Mouse (Mus musculus): Measurements from ENCODE around the gene Thegl.
"Not testable (repeated sequence)": the region's sequence is repeated elsewhere in the genome, so short reads cannot be mapped to it uniquely, and the experiment has no call there.

Gene Thegl
- long read RNA-seq, experiment 1: 0 reads
- long read RNA-seq, experiment 2: 0 reads

DNA sequence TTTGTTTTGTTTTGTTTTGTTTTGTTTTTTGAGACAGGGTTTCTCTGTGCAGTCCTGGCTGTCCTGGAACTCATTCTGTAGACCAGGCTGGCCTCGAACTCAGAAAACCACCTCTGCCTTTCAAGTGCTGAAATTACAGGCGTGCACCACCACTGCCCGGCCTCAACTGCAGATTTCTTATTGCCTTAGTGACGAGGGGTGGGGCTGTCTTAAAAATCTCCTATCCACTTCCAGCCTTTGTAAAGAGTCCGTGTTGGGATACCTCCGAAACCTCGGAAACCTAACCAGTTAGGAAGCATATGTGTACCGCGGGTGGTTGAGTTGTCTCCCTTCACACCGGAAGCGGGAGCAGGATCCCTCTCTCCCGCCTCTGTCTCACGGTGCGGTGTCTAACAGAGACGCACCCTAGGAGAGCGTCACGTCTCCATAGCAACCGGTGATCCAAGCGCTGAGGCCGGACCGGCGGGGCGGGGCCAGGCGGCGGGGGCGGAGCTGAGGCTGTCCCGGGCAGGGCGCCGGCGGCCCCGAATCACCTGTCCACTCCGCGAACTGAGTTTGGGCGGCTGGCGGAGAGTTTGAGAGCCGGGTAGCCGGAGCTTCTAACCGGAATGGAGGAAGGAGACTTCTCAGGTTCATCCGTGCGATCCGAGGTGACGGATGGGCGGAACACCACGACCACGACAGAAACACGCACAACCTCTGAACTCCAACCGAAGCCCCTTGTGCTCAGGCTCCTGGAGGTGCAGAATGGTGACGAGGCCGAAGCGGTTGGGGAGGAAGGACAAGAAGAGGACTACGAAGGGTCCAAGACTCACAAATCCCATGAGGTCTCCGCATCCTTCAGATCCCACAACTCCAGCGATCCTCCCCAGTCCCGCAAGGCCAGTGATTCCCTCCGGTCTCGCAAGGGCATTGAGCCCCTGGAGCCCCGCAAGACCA, at the start of gene Thegl:
TSS of gene Thegl (plus strand) at position 480 of the 939 bp plus-strand sequence.
- intact Hi-C loops (cut with DNase I): no loop called here

DNA sequence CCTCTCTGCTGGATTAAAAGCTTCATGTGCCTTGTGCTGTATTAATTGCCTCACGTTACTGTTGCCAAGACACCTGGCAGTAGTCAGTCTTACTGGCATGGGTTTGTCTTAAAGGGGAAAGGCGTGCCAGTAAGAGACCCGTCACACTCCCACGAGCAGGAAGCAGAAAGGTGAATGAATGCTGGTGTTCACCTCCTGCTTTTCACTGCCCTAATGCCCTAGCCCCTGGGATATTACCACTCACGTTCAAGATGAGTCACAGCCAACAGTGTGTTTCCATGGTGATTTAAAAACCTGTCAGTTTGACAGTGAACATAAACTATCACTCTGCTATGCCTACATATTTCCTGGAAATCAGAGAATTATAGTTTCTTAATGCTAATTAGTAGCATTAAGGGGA, 46.6 kb upstream of the Thegl start:
- intact Hi-C loops (cut with DNase I): loop anchor here (5.0 kb wide), 1 partner anchor 62 kb away; the partner anchor contains the start of gene Aasdh

DNA sequence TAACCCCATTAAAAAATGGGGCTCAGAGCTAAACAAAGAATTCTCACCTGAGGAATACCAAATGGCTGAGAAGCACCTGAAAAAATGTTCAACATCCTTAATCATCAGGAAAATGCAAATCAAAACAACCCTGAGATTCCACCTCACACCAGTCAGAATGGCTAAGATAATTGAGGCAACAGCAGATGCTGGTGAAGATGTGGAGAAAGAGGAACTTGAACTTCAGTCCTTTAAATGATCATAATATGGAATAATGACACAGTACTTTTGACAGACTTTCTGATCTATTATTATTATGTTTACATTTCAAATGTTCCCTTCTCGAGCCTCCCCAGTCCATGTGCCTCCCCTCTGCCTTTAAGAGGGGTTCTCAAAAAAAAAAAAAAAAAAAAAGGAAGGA, 44.7 kb upstream of the Thegl start:
- intact Hi-C loops (cut with DNase I): not testable (repeated sequence)

DNA sequence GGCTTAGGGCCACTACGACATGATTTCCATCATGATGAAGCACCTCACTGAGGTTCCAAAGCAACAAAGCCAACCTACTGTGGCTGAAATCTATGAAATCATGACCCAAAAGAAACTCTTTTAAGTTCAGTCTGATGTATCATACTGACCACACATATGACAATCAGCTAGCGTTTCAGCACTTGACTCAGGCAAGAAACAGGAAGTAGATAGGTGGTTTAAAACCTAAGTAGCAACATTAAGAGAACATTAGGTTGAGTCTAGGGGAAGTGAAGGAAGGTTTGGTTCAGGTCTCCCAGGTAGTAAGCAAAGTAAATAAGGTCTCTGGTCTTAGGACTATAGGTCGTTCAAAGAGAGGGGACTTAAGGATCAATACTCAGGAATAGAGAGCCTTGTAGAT, 42.3 kb upstream of the Thegl start:
- intact Hi-C loops (cut with DNase I): no loop called here

DNA sequence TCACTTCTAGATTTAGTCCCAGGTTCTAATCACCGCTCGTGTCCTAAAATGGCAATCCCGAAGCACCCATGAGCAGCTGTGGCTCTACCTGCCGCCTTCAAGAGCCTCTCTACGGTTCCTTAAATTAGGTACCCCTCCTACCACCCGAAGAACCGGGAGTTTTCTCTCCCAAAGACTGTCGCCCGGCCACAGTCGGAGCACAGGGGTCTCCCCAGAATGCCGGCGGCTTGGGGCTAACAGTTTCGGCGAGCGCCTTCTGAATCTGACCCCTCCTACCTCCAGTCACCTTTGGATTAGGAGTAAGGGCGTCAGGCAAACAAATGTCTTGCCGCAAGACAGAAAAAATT, 41.6 kb upstream of the Thegl start:
- intact Hi-C loops (cut with DNase I): loop anchor here (2.0 kb wide), 1 partner anchor 19 kb away; no protein-coding TSS in a partner anchor

DNA sequence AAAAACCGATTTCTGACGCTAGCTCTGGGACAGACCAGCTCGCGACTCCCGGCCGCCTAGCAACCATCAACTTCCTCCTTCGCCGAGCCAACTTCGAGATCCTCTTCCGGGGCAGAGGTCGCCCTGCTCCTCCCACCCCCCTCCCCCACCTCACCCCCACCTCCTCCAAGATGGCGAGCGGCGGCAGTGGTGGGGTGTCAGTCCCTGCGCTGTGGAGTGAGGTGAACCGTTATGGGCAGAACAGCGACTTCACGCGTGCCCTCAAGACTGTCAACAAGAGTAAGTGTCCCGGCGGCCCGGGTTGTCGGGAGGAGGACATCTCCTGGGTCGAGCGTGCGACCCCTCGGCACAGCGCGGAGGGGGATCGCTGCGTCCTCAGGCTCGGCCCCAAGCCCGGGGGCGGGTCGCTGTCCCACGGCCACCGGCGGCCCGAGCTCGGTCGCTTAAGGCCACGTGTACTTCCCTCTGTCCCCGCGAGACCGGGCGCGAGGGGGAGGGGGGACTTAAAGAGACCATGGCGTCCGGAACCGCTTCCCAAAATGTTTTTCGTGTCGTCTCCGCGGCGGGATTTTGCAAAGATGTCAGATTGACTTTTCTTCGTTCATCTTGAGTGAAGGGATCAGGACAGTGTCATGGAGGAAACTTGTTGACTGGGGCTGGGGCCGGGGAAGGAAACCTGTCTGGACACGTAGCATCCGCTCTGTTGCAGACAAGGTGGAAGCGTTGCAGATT, 41.1 kb upstream of the Thegl start, which contains the start of gene Srp72:
TSS of gene Srp72 (plus strand) at position 130 of the 732 bp plus-strand sequence.
- intact Hi-C loops (cut with DNase I): loop anchor here (2.0 kb wide), 1 partner anchor 20 kb away; no protein-coding TSS in a partner anchor

DNA sequence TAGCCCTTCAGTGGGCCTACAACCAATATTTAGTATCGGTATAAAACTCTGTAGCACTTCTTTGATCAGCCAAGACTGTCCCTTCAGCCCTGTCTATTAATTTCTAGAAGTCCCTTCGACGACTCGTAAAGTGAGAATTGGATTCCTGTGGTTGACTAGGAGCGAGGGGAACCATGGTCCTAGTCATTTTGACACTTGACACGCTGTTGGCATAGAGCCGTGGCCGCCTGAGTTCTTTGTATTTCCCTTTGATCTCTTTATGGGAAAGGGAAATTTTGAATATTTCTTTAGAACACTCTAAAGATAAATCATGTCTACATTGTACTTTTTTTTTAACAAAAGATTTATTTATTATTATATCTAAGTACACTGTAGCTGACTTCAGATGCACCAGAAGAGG, 40.1 kb upstream of the Thegl start:
- intact Hi-C loops (cut with DNase I): loop anchor here (2.0 kb wide), 1 partner anchor 21 kb away; no protein-coding TSS in a partner anchor

DNA sequence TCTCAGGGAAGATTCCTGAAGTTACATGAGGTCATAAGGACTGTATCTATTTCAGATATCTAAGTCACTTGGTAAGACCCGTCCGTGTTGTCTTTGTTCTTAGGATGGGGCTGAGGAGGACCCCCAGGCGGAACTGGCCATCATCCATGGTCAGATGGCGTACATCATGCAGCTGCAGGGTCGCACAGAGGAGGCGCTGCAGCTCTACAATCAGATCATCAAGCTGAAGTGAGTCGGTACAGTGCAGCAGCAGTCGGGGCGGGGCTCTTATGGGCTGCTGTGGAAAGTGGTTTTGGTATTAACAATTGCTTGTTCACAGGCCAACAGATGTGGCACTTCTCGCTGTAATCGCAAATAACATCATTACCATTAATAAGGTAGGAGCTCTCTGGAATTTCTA, 31.8 kb upstream of the Thegl start:
- intact Hi-C loops (cut with DNase I): no loop called here

DNA sequence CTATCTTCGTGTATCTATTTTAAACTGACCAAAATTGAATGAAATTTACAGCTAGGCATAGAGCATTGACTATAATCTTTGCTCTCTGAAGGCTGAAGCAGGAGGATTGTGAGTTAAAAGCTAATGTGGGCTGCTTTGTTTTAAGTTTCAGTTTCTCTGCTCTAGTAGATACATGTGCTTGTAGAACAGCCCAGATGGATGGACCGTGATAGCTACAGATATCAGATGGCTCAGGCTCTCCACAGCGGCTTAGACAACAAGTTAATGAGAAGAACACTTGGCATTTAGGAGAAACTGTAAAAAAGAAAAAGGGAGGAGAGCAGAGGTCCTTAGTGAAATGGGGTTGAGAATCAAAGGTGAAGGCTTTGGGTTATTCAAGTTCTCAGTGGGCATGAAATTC, 25.0 kb upstream of the Thegl start:
- intact Hi-C loops (cut with DNase I): loop anchor here (10.0 kb wide), 1 partner anchor 344 kb away; no protein-coding TSS in a partner anchor

DNA sequence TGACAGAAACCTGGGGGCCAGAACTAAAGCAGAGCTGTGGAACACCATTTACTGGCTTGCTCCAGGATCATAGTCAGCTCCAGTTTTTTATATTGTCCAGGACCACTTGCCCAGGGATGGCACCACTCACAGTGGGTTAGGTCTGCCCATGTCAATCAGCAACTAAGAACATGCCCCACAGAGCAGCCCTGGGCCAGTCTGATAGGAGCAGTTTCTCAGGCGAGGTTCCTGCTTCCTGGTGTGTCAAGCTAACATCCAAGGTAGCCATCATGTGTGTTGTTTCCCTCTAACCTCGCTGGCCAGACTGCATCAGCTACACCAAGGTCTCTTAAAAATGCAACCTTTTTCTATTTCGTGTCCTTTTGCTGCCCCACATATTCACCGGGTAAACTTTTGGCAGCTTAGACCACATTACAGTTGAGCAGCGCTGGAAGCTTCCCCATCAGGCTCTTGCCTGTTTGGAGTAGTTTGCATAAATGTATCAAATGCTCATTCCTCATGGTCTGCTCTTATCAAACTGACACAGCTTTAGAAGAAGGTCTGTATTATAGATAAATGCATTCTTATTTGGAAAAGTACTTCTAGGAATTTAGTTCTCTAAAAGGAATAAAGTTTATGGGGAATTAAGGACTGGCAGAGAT, 22.5 kb upstream of the Thegl start:
- intact Hi-C loops (cut with DNase I): loop anchor here (10.0 kb wide), 1 partner anchor 342 kb away; no protein-coding TSS in a partner anchor

DNA sequence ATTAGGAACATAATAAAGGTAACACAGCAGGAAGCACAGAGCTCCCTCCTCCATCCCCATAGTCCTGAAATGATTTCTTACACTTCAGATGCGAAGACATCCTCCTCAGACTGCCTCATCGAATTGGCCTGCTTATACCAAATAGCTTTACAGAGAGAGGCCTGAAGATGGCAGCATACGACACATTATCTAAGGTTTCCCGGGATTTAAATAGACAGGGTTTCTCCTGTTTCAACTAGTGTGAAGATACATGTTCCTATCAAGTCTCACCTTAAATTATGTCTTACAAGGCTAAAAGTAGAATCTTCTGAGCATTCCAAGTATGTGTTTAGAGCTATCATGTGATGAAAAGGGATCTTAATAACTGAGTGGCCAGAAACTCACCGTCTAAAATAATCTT, 17.4 kb upstream of the Thegl start:
- intact Hi-C loops (cut with DNase I): loop anchor here (10.0 kb wide), 1 partner anchor 336 kb away; no protein-coding TSS in a partner anchor

DNA sequence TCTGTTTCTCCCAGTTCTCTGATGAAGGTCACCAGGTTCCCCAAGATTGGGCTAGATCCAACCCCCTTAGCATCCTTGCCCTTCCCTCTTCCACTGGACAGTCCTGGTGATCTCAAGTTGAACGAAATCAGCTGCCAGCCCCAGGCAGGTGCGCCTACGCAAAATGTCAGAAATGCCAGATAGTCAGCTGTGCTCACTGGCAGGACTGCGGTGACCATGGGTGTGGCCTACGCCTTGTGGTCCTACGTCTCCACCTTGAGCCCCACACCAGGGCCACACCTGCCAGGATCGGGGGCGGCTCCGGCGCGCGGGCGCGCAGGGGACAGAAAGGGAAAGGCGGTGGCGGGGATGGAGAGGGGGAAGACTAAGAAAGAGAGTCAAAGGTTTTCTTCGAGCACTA, 14.6 kb upstream of the Thegl start:
- intact Hi-C loops (cut with DNase I): no loop called here

DNA sequence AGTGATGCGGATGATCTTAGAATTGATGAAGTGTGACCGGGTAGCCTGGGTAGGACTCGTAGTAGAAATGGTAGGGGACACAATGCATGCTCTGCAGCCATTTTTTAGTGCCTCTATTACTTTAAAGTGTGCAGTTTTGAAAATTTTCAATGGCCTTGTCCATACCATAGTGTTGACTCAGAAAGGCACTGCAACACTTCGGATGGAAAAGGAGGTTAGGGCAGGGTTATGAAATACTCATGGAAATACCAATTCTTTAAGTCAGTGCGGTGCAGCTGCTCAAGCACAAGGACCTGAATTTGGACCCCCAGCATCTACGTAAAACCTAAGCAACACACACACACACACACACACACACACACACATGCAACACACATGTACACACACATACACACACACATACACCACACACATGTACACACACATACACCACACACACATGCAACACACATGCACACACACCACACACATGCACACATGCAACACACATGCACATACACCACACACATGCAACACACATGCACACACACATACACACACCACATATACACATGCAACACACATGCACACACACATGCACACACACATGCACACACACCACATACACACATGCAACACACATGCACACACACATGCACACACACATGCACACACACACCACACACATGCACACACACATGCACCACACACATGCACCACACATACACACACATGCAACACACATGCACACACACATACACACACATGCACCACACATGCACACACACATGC, 11.6 kb upstream of the Thegl start, which contains the start of gene Arl9:
TSS of gene Arl9 (plus strand) at position 5 of the 771 bp plus-strand sequence.
- intact Hi-C loops (cut with DNase I): no loop called here

DNA sequence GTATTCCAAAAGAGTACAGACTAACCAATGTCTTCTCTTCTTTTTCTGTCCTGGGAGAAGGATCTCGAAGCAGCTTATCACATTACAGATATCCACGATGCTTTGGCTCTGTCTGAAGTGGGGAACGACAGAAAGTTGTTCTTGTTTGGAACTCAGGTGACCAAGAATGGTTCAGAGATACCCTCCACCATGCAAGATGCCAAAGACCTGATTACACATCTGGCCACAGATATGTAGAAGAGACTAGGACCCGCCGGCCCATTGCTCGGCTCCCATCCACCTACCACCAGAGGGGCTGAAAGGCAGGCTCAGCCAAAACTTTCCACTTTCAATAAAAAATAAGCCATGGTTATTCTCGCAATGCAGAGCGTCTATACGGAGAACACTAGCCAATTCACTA, 5.5 kb upstream of the Thegl start:
- intact Hi-C loops (cut with DNase I): no loop called here

DNA sequence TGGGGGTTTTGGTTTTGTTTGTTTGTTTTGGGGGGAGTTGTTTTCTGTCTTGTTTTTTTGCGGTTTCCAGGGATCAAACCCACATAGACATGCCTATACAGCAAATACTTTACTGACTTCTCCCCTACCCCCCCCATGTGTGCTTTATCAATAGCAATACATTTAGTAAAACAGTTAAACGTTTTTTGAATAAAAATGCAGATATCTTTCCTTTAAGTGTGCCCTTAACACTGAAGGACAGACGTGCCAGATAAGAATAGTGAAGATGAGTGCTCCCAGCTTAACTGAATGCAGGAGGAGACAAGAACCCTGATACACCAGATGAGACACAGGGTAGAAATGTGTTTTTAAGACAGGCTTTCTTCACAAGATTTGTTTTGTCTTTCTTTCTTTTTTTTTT, 4.7 kb upstream of the Thegl start:
- intact Hi-C loops (cut with DNase I): no loop called here

DNA sequence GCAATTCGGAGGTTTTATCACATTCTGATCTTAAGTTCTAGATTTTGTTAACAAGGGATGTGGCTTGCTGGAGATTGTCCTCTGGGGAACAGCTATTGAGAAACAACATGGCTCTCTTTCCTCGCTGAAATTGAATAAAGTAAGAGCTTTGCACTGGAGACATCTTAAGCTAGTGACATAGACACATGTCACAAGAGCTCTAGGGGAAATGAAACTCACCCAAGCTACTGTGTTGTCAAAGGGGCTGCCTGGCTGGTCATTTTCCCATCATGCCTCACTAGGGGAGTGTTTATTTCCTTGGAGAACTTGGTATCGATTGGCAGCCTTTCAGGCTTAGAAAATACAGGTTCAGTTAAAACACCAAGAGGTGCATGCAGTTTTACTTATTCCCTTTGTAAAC, 2.7 kb upstream of the Thegl start:
- intact Hi-C loops (cut with DNase I): no loop called here

DNA sequence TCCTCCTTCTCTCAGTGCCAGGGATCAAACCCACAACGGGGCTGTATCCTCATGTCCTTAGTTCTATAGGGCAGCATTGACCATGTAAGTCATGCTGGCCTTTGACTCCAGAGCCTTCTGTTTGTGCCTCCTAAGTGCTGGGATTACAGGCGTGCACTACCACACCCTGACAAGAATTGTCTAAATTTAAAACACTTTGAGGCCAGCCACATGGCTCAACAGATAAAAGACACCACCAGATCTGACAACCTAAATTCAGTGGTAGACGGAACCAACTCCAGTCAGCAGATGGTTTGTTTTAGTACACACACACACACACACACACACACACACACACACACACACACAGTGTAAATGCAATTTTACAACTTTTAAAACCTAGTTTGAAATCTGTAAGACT, 12.2 kb downstream of the Thegl start:
- intact Hi-C loops (cut with DNase I): loop anchor here (2.0 to 5.0 kb wide), 2 partner anchors 143 to 189 kb away; no protein-coding TSS in a partner anchor

DNA sequence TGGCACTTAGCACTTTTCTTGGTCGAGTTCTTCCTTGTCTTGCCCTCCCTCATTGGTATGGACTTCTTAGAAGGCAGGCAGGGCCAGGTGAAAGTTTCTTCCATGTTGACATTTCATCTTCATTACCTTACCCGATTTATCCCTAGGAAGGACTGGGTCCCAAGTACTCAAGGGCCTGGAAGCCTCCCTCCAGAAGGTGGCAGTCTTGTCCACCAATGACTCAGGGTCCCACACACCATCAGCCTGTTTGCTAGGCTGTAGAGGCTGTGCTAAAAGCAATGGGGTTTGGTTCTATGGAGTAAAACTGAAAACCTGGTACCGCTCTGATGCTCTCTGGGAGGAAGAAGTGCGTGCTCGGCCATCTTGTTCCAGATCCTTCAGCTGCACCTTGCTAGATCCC, 13.9 kb downstream of the Thegl start:
- intact Hi-C loops (cut with DNase I): loop anchor here (2.0 to 5.0 kb wide), 2 partner anchors 141 to 188 kb away; no protein-coding TSS in a partner anchor

DNA sequence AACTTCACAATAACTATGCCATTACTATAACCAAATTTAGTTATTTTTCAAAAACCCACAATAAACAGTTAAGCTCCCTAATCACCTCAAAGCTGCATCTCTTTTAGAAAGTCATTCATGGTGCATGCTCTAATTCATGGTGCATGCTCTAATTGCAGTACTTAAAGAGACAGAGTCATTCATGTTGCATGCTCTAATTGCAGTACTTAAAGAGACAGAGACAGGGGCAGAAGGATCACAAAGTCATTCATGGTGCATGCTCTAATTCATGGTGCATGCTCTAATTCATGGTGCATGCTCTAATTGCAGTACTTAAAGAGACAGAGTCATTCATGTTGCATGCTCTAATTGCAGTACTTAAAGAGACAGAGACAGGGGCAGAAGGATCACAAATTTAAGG, 19.3 kb downstream of the Thegl start:
- intact Hi-C loops (cut with DNase I): not testable (repeated sequence)

DNA sequence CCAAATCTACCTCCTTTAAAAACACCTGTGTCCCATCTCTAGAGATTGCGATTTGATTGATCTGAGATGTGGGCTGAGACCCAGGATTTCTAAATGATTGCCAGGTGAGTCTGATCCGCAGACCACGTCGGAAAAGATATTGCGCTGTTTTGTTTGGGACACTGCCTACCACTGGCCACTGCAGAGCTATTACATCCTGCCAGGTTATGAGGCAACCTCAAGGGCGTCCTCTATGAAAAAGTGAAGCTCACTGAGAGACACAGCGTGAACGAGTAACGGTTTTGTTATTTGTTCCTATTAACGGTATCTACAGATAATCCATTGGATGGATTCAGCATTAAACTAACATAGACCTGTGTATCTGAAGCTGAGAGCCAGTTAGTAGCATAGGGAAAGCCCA, 22.6 kb downstream of the Thegl start:
- intact Hi-C loops (cut with DNase I): no loop called here

Data from adrenal gland (tissue).